Mouse (Mus musculus) kidney, postnatal 14 days (tissue): ENCODE measurements around the gene Galnt3.

Experiments
- DNase-seq: peaks from one replicate; pipeline ENCODE4 v3.0.0; 2022; ENCODE audit warnings: mixed read lengths

The Galnt3 gene

GRCm38 (mm10) chr2:66103740-66104436 lies 20.9 kb downstream of the Galnt3 start:
- no peak for DNase-seq

DNA sequence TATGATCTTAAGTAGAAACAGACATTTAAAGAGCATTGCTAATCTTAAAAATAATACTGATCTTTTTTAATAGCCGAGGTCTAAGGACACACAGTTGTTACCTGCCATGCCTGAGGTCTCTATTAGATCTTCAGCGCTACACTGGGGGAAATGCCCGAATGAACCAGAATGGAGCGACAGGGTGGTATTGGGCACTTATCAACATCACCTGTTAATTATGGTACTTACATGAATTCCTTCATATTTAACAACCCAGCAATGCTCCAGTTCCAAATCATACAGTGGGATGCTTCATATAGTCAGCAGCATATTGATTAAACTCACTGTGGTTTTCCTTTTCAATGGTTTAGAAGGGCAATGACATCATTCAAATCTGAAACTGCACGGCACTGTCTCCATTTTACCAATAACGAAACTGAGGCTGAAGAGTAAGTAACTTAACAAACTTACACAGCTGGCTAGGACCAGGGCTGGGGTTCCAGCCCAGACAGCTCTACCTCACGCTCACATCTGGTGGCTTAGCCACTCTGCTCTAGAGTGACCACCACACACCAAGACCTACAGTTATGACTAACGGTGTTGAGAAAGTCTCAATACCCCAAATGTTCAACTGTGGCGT lies 23.0 kb downstream of the Galnt3 start:
- no peak for DNase-seq

- DNase-seq: no peak
Observed at GRCm38 (mm10) chr2:66100671-66101351, 24.0 kb downstream of the Galnt3 start.

DNA sequence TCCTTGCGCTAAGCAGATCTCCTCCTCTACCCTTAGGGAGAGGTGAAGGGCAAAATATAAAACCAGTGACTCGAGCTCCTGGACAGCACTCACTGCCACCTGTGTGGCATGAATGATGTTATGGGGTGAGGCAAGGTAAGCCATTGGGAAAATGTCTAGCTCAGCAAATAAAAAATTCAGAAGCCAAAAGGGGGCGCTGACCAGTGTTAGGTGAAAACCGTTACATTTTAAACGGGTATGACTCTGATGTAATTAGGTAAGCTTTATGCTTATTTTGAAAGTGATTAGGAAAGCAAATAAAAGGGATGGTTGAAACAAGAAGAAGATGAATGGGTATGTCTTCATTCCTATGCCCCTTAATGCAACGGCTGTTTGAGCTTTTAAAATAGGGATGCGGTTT lies 24.6 kb downstream of the Galnt3 start:
- no peak for DNase-seq

DNA sequence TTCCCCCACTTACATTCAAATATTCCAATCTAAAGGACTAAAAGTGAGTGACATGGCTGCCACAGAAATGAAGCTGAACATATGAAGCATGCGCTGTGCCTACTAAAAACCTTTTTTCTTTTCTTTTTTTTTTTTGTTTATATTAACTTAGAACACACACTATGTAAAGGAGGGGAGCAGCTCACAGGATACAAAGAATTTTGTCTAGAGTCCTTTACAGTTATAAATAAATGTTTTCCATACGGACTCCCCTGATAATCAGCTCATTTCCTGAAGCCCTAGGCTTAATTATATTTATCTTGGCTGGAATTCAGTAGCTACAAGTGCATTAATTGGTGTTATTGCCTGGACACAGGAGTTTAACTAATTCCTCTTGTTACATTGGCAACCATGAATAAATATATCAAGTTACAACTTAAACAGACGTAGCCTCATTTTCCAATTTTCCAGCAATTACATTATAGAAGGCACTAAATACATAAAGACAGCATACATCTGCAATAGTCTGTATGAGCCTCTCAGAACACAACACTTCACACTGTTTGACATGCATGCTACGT lies 30.1 kb downstream of the Galnt3 start:
- no peak for DNase-seq

DNA sequence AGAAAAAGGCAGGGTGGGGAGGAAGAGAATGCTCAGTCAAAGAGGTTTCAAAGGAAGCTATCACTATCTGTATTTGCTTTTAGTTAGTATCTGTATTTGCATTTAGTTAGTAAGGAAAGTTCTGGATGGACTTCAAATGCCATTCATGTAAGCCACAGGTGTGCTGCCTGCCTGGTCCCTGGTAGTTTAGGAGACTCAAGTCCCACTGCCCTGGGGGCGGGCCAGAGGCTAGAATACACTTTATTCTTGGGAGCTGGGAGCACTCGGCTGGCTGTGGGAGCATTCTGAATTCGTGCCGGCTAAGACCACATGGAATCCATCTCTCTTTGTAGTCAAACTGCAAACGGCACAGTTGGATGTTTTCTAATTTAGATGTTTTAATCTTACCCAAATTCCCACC lies 33.5 kb downstream of the Galnt3 start:
- DNase-seq: no peak

- no peak for DNase-seq
Observed at GRCm38 (mm10) chr2:66081876-66082275, 42.9 kb downstream of the Galnt3 start.

DNA sequence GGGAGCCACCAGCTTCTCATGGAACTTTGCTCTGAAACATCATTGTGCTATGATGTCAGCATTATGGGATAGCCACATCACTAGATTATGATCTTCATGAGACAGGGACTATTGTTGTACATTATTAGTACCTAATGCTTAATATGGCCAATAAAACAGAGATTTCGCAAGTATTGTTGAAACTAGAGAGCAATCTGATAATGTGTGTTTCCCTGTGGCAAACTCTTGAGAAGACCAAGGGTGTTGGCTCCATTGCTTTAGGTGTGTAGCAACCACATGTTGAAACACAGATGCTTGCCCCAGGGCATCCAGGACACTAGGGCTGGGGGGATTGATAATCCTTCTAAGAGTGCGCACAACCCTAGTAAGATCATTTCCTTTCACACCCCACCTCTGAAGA lies 44.1 kb downstream of the Galnt3 start:
- DNase-seq: no peak

DNA sequence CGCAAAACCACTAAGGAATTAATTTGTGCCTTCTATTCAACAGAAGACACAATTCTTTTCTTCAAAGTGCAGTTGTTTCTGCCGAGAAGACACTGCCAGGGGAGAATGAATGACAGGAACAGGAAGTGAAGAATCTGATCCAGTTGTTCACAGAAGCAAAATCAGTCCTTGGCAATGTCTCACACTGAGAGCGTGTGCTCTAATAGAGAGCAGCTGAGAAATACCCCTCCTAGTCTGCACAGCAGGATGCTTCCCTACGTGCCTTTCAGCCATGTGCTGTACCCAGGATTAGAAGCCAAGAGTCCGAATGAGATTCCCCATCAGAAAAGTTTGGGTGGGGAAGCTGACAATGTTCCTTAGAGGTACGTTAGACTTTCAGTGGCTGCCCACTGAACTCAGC lies 55.3 kb downstream of the Galnt3 start:
- no peak for DNase-seq

DNA sequence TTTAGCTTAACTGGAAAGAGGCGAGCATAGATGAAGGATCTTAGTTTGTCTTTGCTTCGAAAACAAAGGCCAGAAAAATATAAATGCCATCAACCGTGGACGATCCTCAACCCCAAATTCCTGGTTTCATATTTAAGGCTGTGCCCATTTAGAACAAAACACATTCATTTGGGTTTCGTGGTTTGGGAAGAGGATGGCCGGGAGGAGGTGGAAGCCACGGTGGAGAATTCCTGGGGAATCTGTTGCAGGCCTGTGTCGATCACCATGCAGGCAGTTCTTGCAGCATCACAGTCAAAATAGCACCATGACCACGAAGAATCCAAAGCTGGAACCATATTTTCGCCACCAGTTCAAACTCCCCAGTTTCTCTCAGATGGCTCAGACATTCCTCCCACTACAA lies 61.5 kb downstream of the Galnt3 start:
- DNase-seq: no peak

DNA sequence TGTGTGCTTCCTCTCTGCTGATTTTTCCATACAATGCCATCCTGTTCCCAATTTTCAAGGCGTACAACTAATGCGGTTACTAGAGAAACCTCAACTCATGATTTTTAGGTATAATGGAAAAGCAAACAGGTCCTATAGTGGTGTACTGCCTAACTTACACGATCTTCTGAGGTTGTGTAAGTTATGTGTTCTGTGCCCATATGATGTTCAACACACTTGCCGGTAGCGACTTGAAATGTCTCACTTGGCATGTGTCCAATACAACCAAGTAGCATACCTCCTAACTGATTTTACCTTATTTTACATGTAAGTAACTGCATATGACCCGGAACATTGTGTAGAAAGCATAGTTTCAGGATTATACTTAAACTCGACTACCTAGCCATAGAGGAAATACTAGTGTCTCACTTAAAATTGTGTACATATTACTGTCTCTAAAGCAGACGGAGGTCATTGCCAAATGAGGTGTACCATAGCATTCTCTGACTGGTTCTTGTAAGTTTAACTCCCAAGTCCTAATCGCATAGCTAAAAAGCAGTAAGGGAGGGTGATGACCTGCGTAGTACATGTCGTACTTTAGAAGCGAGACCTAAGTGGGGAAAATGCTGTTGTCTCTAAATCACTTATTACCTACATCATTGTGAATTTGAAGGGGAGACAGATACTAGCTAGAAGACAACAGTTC lies 80.2 kb downstream of the Galnt3 start:
- DNase-seq: no peak

- DNase-seq: no peak
Observed at GRCm38 (mm10) chr2:66043441-66044404, 81.1 kb downstream of the Galnt3 start.

DNA sequence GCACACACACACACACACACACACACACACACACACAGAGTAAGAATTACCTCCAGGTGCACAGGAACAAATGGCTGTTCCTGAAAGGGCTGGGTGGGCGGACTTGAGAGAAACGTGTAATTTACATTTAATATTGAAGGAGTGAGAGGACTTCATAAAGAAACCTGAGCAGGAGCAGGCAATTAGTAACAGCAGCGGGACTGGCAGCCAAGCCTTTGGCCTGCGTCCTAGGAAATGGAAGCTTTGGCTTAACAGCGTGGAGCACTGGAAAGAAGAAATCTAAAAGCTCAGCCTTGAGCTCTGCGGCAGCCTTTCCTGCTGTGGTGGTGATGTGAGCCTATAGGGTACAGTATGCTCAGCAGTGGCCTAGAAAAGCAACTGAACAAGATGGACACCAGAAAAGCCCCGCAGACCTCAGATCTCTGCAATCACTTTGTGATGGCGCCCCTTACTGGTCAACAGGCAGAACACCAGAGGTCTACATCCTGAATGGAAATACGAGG lies 82.8 kb downstream of the Galnt3 start:
- DNase-seq: peak; percentile 45

DNA sequence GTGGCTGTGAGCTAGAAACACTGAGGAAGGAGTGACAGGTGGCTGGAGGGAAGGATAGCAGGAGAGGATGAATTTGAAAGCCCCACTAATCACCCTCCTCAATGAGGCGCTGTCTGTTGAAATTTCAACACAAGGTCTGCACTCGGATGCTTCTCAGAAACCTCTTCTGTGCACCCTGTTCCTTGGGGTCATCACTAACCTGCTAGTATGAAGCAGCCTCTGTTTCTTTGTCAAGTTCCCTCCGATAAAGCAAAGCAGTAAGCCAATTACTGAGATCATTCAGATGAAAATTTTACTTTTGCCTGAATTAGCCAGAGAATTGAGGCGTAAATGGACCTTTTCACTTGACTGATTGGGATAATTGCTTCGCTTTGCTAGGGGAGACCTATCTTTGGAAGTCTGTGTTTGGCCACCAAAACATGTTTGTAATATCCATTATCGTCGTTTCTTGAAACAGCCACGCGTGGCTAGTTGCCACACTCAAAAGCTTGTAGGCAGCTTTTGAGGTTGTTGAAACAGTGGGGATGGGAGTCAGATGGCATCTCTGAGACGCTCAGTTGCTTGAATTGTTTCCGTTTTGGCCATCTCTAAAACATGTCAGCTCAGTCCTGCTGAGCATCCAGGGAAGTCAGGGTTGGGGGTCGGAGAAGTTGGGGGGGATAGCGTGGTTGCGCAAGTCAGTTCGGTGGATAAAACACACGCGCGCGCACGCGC lies 83.4 kb downstream of the Galnt3 start:
- DNase-seq: no peak

GRCm38 (mm10) chr2:66040611-66041010 lies 84.2 kb downstream of the Galnt3 start:
- DNase-seq: no peak

DNA sequence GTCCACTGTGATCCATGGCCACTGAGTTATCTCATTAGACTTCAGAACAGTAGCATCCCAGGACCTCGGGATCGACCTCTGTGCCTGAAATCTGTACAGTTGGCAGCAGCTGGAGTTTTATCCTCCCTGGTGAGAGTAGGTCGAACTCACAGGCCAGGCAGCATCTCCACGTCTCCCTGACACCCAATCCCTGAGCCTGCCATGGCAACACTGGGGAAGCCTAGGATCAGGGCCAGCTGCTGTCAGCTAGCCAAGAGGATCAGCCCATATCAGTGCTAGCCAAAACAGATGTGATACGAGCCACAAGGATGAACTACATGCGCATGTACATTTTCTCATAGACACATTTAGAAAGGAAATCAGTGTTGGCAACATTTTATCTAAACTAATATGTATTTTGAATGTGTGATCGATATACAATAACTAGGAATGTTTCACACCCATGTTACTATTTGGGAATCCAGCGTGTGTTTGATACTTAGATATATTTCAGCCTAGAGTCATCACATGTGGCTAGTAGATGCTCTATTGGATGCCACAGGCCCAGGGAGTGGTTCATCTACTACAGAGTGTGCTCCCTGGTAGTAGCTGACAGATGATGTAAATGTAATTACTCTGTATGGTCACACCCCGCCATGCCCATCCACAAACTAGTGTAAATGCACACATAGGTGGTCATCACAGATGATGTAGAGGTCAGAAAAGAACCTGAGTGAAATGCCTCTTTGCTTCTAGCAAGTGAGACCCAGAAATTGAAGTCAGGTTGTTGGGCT lies 89.7 kb downstream of the Galnt3 start:
- DNase-seq: no peak
